Mouse (Mus musculus) MEL (cell line): ENCODE measurements at regions not wholly inside any gene's neighbourhood (a gene's known extent, or its start where the extent isn't known, plus 50 kb on each side); places are given as distances from the start of the nearest gene placed in this dataset.
A peak's percentile ranks its signal among the peaks of the same experiment; 100 is the strongest.

Experiments
- DNase-seq: peaks from one replicate; pipeline ENCODE4 v3.0.0; 2011; ENCODE audit warnings: low read depth, low spot score
- H3K27ac ChIP-seq: 2 replicates; pipeline ENCODE4 v1.5.1; 2012; ENCODE audit warnings: low read depth, mild to moderate bottlenecking, control low read depth, low read length, moderate library complexity; ENCODE audit not compliant: control insufficient read depth
- H3K27me3 ChIP-seq, 2 experiments: fragments of 150-350 bp in 1 of 2; sonication (generic) in 1 of 2; 2 replicates each; pipeline ENCODE4 v1.6.1; 2012; ENCODE audit warnings: low read length in 2 of 2, mild to moderate bottlenecking in 2 of 2, improper control_type of control experiment in 1 of 2, moderate library complexity in 1 of 2; ENCODE audit not compliant: insufficient read depth in 2 of 2, control insufficient read depth in 1 of 2
- H3K36me3 ChIP-seq, 2 experiments: 2 replicates each; pipeline ENCODE4 v1.6.1; 2012 to 2014; ENCODE audit warnings: low read length in 2 of 2, improper control_type of control experiment in 1 of 2, inconsistent platforms in 1 of 2, mild to moderate bottlenecking in 1 of 2; ENCODE audit not compliant: insufficient read depth in 2 of 2, control insufficient read depth in 1 of 2
- H3K4me1 ChIP-seq, 2 experiments: fragments of 150-350 bp in 1 of 2; sonication (generic) in 1 of 2; 2 replicates each; pipeline ENCODE4 v1.6.1; 2012; ENCODE audit warnings: low read length in 2 of 2, improper control_type of control experiment in 1 of 2, mild to moderate bottlenecking in 1 of 2; ENCODE audit not compliant: insufficient read depth in 2 of 2, control insufficient read depth in 1 of 2
- H3K4me3 ChIP-seq, 2 experiments: fragments of 150-350 bp in 1 of 2; sonication (generic) in 1 of 2; 2 replicates each; pipeline ENCODE4 v1.5.1; 2012; ENCODE audit warnings: low read depth in 2 of 2, low read length in 2 of 2, mild to moderate bottlenecking in 2 of 2, moderate library complexity in 2 of 2, control low read depth in 1 of 2, improper control_type of control experiment in 1 of 2; ENCODE audit not compliant: control insufficient read depth in 1 of 2, insufficient read depth in 1 of 2
- H3K79me2 ChIP-seq: 2 replicates; pipeline ENCODE4 v1.6.1; 2012; ENCODE audit warnings: mild to moderate bottlenecking, low read length, moderate library complexity; ENCODE audit not compliant: control insufficient read depth, poor library complexity, insufficient read depth
- H3K9ac ChIP-seq: 2 replicates; pipeline ENCODE4 v1.6.1; 2012; ENCODE audit warnings: low read depth, mild to moderate bottlenecking, control low read depth, low read length, moderate library complexity; ENCODE audit not compliant: control insufficient read depth, poor library complexity, severe bottlenecking
- H3K9me3 ChIP-seq: fragments of 150-350 bp; sonication (generic); replicated peaks from 2 replicates; pipeline ENCODE4 v1.6.1; 2012; ENCODE audit warnings: mild to moderate bottlenecking, low read length, improper control_type of control experiment, moderate library complexity; ENCODE audit not compliant: insufficient read depth
- BHLHE40 ChIP-seq: IDR thresholded peaks from 2 replicates; pipeline ENCODE4 v1.6.1; 2012; ENCODE audit warnings: low read depth, mild to moderate bottlenecking, inconsistent platforms, low read length, improper control_type of control experiment, borderline replicate concordance
- CHD2 ChIP-seq: IDR thresholded peaks from 2 replicates; pipeline ENCODE4 v1.6.1; 2011; ENCODE audit warnings: low read length, improper control_type of control experiment
- CTCF ChIP-seq, 3 experiments: IDR thresholded peaks in 2 of 3; conservative IDR thresholded peaks in 1 of 3; 2 replicates each; pipeline ENCODE4 v1.5.1; 2011 to 2012; ENCODE audit warnings: low read length in 3 of 3, low read depth in 2 of 3, mild to moderate bottlenecking in 2 of 3, improper control_type of control experiment in 1 of 3, inconsistent platforms in 1 of 3, mixed read lengths in 1 of 3, moderate library complexity in 1 of 3; ENCODE audit not compliant: control insufficient read depth in 1 of 3, insufficient read depth in 1 of 3, poor library complexity in 1 of 3, severe bottlenecking in 1 of 3
- ELF1 ChIP-seq: IDR thresholded peaks from 2 replicates; pipeline ENCODE4 v1.6.1; 2014; ENCODE audit warnings: low read depth, mild to moderate bottlenecking, inconsistent platforms, low read length, improper control_type of control experiment, moderate library complexity
- GABPA ChIP-seq: IDR thresholded peaks from 2 replicates; pipeline ENCODE4 v1.6.1; 2012; ENCODE audit warnings: low read depth, mild to moderate bottlenecking, inconsistent platforms, low read length, improper control_type of control experiment, moderate library complexity
- HCFC1 ChIP-seq: IDR thresholded peaks from 2 replicates; pipeline ENCODE4 v1.6.1; 2012; ENCODE audit warnings: low read depth, mild to moderate bottlenecking, inconsistent platforms, low read length, improper control_type of control experiment, moderate library complexity
- JUND ChIP-seq: IDR thresholded peaks from 2 replicates; pipeline ENCODE4 v1.6.1; 2011; ENCODE audit warnings: low read depth, mild to moderate bottlenecking, improper control_type of control experiment, low read length
- MAZ ChIP-seq: IDR thresholded peaks from 2 replicates; pipeline ENCODE4 v1.6.1; 2012; ENCODE audit warnings: low read depth, mild to moderate bottlenecking, inconsistent platforms, low read length, improper control_type of control experiment
- MXI1 ChIP-seq: IDR thresholded peaks from 2 replicates; pipeline ENCODE4 v1.6.1; 2011; ENCODE audit warnings: mild to moderate bottlenecking, low read depth, low read length, improper control_type of control experiment
- NRF1 ChIP-seq: IDR thresholded peaks from 2 replicates; pipeline ENCODE4 v1.6.1; 2014; ENCODE audit warnings: low read depth, mild to moderate bottlenecking, inconsistent platforms, low read length, improper control_type of control experiment, moderate library complexity; ENCODE audit not compliant: poor library complexity, insufficient read depth, severe bottlenecking
- POLR2A ChIP-seq, 2 experiments: IDR thresholded peaks; 2 replicates each; pipeline ENCODE4 v1.6.1; 2011 to 2012; ENCODE audit warnings: low read length in 2 of 2, mild to moderate bottlenecking in 2 of 2, control low read depth in 1 of 2, improper control_type of control experiment in 1 of 2, low read depth in 1 of 2, moderate library complexity in 1 of 2; ENCODE audit not compliant: control insufficient read depth in 1 of 2, insufficient read depth in 1 of 2, poor library complexity in 1 of 2
- POLR2AphosphoS5 ChIP-seq: IDR thresholded peaks from 2 replicates; pipeline ENCODE4 v1.6.1; 2012; ENCODE audit warnings: low read depth, borderline replicate concordance, mild to moderate bottlenecking, inconsistent platforms, low read length, moderate library complexity, mixed read lengths
- RAD21 ChIP-seq: IDR thresholded peaks from 2 replicates; pipeline ENCODE4 v1.6.1; 2011; ENCODE audit warnings: mild to moderate bottlenecking, low read depth, low read length, improper control_type of control experiment
- SIN3A ChIP-seq: IDR thresholded peaks from 2 replicates; pipeline ENCODE4 v1.6.1; 2012; ENCODE audit warnings: low read length, improper control_type of control experiment, inconsistent platforms
- TAL1 ChIP-seq: IDR thresholded peaks from 2 replicates; pipeline ENCODE4 v1.6.1; 2012; ENCODE audit warnings: mild to moderate bottlenecking, inconsistent platforms, low read length, moderate library complexity, mixed read lengths
- USF1 ChIP-seq: IDR thresholded peaks from 2 replicates; pipeline ENCODE4 v1.6.1; 2014; ENCODE audit warnings: low read depth, mild to moderate bottlenecking, inconsistent platforms, low read length, improper control_type of control experiment, moderate library complexity
- USF2 ChIP-seq, 2 experiments: IDR thresholded peaks; 2 replicates each; pipeline ENCODE4 v1.6.1; 2011 to 2012; ENCODE audit warnings: improper control_type of control experiment in 2 of 2, low read length in 2 of 2, borderline replicate concordance in 1 of 2, inconsistent platforms in 1 of 2, low read depth in 1 of 2, mild to moderate bottlenecking in 1 of 2; ENCODE audit not compliant: insufficient read depth in 1 of 2
- ZC3H11A ChIP-seq: IDR thresholded peaks from 2 replicates; pipeline ENCODE4 v1.6.1; 2012; ENCODE audit warnings: low read depth, mild to moderate bottlenecking, inconsistent platforms, low read length, improper control_type of control experiment
- ZNF384 ChIP-seq: IDR thresholded peaks from 2 replicates; pipeline ENCODE4 v1.6.1; 2012; ENCODE audit warnings: low read depth, mild to moderate bottlenecking, inconsistent platforms, low read length, improper control_type of control experiment

DNA sequence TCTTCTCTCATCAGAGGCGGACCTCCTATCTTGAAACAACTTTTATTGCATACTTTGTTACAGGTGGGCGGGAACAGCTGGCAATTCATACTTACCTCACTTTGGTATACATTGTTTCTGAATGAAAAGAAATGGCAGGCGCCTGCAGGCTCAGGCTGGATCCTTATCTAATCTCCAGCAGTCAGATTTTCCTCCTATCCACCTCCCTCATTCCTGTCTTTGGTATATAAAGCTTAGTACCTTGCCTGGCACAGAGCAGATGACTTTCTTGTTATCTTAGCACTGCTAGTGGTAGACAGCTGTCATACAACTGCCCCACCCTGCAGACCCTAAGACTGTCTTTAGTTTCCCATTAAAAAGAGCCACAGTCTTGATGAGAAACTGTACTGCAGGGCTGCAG, 226.8 kb upstream of the Ghitm start:
- no peaks in the 10 kb centered on the region for H3K4me1 ChIP-seq
- no peak for DNase-seq
- no peak overlapping the region for H3K27ac ChIP-seq
- H3K9me3 ChIP-seq: no peaks in the 10 kb centered on the region
- no peaks in the 10 kb centered on the region for H3K79me2 ChIP-seq
- TF ChIP-seq ZC3H11A (no peak), NRF1 (no peak), CHD2 (no peak), SIN3A (no peak), USF2 (IDR thresholded peaks at IDR 0.05; ENCODE audit: borderline replicate concordance in 1 of 2, insufficient read depth in 1 of 2, low read depth in 1 of 2, low read length in 2 of 2) (no peak), RAD21 (no peak), HCFC1 (no peak), POLR2A (IDR thresholded peaks at IDR 0.05; ENCODE audit: control insufficient read depth in 1 of 2, insufficient read depth in 1 of 2, low read depth in 1 of 2, low read length in 2 of 2, poor library complexity in 1 of 2) (no peak), ELF1 (no peak), MXI1 (no peak), POLR2AphosphoS5 (no peak), GABPA (no peak), TAL1 (no peak), BHLHE40 (no peak), JUND (no peak), MAZ (no peak)
- no peaks in the 10 kb centered on the region for H3K36me3 ChIP-seq
- no peak overlapping the region for H3K4me3 ChIP-seq
- no peaks in the 10 kb centered on the region for H3K27me3 ChIP-seq
- no peak overlapping the region for H3K9ac ChIP-seq

DNA sequence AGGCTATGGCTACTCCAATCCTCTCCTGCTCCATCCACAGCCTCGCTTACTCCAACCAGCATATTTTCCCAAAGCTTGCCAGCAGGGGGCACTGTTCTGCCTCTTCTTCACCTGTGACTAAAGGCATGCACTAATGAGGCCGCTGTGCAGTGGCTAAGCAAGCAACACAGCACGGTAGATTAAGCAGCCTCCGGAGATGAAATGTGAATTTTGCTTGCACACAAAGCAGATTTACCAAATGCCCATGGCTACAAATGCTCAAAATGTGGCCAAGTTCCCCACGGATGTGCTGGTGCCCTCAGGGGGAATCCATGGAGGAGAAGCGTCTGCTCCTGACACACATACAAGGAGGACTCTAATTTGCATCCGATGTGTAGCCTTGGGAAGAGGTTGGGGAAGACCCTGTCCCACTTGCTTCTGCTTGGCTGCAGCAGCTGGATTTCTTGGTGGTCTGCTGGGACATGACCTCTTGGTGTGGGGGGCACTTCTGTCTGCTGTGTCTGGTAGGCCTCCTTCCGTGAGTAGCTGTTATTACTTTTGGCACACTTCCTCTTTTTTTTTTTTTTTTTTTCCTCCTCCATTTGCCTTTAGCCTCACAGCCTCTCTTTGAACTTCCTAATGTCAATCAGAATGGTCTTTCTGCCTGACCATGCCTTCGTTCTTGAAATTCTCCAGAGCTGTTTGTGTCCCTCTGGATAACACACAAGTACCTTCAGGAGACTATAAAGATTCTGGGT, 221.1 kb upstream of the Ghitm start:
- peak; percentile 3 for DNase-seq
- Histone ChIP-seq H3K9ac (no peak overlapping the region), H3K27ac (no peak overlapping the region), H3K27me3 (no peaks in the 10 kb centered on the region), H3K9me3 (no peaks in the 10 kb centered on the region), H3K4me1 (no peaks in the 10 kb centered on the region), H3K36me3 (no peaks in the 10 kb centered on the region), H3K4me3 (no peak overlapping the region), H3K79me2 (no peaks in the 10 kb centered on the region)
- 0 out of 2 replicates have a peak, but pooled peaks have one; percentile 29 for TF ChIP-seq ZNF384
- TF ChIP-seq USF1: no peak
- TF ChIP-seq CTCF (IDR thresholded peaks at IDR 0.05 in 2 of 3, conservative IDR thresholded peaks at IDR 0.05 in 1 of 3; ENCODE audit: control insufficient read depth in 1 of 3, insufficient read depth in 1 of 3, low read depth in 2 of 3, low read length in 3 of 3, poor library complexity in 1 of 3, severe bottlenecking in 1 of 3): peak; percentile 4 to 30 (median 14); a peak in 2 of 6 replicates
